Mouse (Mus musculus) frontal cortex, adult (tissue): ENCODE measurements at regions not wholly inside any gene's neighbourhood (a gene's known extent, or its start where the extent isn't known, plus 50 kb on each side); places are given as distances from the start of the nearest gene placed in this dataset.

ENCODE experiments used
- ATAC-seq: cut with Nextera tagmentation; 2 replicates; pipeline ENCODE4 v1.9.2; 2017; ENCODE audit warnings: mild to moderate bottlenecking, moderate library complexity, mixed read lengths; ENCODE audit not compliant: low TSS enrichment

DNA sequence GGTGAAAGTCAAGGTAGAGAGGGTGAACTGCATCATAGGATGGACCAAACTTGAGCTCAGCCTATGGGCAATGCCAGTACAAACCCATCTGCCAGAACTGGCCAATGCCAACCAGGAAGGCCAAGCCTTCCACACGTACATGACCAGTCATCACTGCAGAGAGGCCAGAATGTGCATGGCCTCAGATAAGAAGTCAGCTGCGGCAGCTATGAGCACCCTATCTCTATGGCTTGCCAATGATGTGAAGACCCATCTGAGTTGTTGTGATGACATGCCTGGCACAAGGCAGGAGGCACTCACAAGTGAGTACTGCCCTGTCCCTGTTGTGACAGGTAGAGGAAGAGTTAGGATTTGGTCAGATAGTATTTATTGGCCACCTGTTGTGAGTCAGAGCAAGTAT lies 72.7 kb upstream of the Rreb1 start:
- ATAC-seq, result no peak

DNA sequence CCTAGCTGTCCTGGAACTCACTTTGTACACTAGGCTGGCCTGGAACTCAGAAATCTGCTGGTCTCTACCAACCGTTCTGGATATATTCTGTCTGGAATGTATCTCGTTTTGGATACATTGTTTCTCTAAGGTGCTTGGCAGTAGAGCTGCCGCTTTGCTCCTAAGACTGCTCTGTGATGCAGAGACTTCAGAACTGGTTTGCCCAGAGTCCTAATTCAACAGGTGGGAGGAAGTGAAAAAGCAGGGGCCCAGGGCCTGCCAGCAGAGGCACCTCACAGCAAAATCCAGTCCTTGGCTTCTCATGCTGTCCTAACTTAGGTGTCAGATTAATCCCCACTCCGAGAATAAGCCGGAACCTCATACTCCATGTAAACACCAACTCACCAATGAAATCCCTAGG lies 67.3 kb upstream of the Rreb1 start:
- no peak for ATAC-seq

DNA sequence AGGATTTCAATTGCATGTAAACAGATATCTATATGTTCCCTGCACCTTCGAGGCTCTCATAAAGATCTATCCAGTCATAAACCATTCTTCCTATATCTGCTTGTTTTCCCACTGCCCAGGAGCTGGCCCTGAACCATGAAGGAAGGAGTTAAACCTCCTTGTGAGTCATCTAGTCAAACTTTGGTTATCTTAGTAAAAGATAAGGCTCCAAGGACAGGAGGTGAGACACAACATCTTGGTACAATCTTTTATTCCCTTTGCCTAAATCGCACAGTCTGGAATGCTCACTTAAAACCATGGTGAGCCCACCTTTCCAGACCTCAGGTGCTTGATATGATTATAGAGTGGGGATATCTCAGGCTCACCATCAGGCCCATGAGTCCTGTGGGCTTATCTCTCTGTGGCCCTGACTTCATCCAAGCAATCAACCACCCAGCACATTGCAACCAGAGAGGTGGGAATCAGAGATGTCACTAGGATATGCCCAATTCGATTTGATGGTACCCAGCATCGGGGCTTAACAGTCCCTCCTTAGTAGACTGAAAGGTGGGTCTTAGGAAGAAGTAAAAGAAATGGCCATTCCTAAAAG lies 65.2 kb upstream of the Rreb1 start:
- no peak for ATAC-seq

DNA sequence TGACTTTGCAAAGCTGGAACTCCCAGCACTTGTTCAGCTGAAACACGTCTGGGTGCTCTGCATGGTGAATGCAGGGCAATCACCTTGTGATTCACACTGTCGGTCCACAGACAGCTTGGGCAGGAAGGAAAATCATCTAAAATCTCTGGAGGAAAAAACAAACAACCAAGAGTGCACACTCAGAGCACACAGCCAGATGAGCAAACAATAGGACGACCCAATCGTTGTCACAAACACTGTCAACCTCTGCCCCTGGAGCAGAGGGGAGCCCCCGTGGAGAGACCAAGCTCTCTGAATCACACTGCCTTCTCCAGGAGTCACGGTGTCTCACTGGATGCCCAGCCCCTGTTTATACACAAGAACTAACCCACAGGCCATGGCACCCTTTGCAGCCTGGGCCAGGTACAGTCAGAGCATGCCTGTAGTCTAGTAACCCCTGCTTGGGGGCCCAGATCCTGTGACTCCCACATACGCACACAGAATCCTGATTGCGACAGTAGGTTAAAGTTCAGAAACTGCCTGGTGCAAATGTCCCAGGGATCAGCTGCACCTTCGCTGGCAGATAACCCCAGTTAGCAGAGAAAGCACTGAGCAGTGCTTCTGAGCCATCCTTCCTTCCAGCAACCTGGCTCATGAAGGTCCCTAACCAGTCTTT lies 63.0 kb upstream of the Rreb1 start:
- ATAC-seq, result no peak

DNA sequence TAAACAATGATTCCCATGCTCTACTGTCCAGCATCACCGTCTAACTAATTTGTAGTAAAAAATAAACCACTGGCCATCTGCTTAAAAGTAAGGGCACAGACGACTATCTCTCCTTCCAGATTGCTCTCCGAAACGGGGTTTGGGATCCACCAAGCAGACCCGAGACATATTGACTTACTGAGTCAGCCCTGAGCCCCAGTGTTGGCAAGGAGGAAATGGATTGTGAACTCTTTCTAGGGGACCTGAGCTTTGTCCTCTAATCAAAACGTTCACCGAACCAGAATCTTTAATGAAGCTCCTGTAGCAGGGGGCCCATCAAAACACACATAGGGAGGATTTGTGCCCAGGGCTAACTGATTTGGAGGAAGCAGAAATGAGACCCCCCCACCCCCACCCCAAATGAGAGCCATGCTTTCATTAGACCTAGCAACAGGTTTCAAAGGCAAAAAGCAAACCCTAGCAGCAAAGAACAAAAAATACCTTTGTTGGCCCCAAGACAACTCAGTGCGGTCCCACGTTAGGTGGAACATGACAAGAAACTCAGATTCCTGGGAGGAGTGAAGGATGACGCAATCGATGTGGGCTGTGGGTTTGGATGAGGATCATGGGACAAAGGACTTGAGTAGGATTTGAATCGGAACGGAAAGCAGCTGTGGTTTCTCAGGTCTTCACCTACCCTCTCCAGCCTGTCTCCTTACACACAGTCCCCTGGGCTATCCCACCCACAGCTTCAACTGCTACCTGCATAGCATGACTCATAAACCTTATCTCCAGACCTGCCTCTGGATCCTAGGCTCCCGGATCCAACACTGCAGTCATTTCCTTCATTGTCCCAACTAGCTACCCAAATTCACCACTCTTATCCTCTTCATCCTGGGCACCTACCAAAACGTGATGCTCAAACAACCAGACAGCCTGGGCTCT lies 62.2 kb upstream of the Rreb1 start:
- no peak for ATAC-seq

DNA sequence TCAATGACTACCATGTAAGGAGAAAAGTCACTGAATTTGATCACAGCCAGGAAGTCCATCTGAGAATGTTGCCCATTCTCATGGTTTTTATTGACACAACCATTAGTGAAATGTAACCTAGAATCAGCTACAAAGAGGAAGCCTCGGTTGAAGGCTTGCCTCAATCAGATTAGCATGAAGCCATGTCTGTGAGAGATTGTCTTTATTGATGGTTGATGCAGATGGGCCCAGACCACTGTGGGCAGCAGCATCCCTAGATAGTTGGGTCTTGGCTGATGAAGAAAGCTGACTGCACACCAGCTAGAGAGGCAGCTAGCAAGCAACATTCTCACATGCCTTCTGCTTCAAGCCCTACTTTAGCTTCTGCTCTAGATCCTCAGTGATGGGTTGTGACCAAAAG lies 60.4 kb upstream of the Rreb1 start:
- ATAC-seq, result no peak

DNA sequence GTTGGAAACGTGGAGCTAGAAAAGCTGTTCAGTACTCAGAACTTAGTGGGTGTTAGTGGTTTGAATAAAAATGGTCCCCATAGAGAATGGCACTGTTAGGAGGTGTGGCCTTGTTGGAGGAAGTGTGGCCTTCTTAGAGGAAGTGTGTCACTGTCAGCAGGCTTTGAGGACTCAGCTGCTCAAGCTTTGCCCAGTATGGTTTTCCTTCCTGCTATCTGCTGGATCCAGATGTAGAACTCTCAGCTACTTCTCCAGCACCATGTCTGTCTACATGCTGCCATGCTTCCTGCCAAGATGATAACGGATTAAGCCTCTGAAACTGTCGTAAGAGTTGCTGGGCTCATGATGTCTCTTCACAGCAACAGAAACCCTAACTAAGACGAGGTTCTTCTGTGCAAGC lies 59.8 kb upstream of the Rreb1 start:
- no peak for ATAC-seq
